Mouse (Mus musculus) heart, embryonic 13.5 days (tissue): ENCODE measurements around the gene Mylk3. TPM values are rescaled to one million over a fixed set of nuclear protein-coding genes. Genes with fewer than 3 reads are reported as not detected.
A peak's percentile ranks its signal among the peaks of the same experiment; 100 is the strongest.

Source experiments
- ATAC-seq: fragments of 200-750 bp; cut with Nextera tagmentation; 2 replicates; pipeline ENCODE4 v1.8.0; 2017; ENCODE audit warnings: moderate TSS enrichment; ENCODE audit not compliant: insufficient number of reproducible peaks, low FRiP score, low TSS enrichment; ENCODE audit errors: extremely low read depth
- H3K27ac ChIP-seq: fragments of 300-500 bp; sonication (generic); replicated peaks from 2 replicates; pipeline ENCODE4 v1.5.1; 2015; ENCODE audit warnings: moderate library complexity, mild to moderate bottlenecking, inconsistent platforms
- H3K27me3 ChIP-seq: fragments of 300-500 bp; sonication (generic); replicated peaks from 2 replicates; pipeline ENCODE4 v1.6.1; 2015; ENCODE audit warnings: mild to moderate bottlenecking, inconsistent platforms
- H3K36me3 ChIP-seq: fragments of 300-500 bp; sonication (generic); 2 replicates; pipeline ENCODE4 v1.6.1; 2015; ENCODE audit warnings: mild to moderate bottlenecking, inconsistent platforms
- H3K4me1 ChIP-seq: fragments of 300-500 bp; sonication (generic); 2 replicates; pipeline ENCODE4 v1.6.1; 2015; ENCODE audit warnings: inconsistent platforms
- H3K4me2 ChIP-seq: fragments of 300-500 bp; sonication (generic); 2 replicates; pipeline ENCODE4 v1.6.1; 2015; ENCODE audit warnings: inconsistent platforms, mild to moderate bottlenecking, moderate library complexity
- H3K4me3 ChIP-seq: fragments of 300-500 bp; sonication (generic); 2 replicates; pipeline ENCODE4 v1.5.1; 2015; ENCODE audit warnings: moderate library complexity, mild to moderate bottlenecking, inconsistent platforms
- H3K9ac ChIP-seq: fragments of 300-500 bp; sonication (generic); 2 replicates; pipeline ENCODE4 v1.6.1; 2015; ENCODE audit warnings: inconsistent platforms, mild to moderate bottlenecking, moderate library complexity
- H3K9me3 ChIP-seq: fragments of 300-500 bp; sonication (generic); 2 replicates; pipeline ENCODE4 v1.6.1; 2016; ENCODE audit warnings: inconsistent platforms
- WGBS: fragments of 180-500 bp; shearing (Covaris S2); methylation state at CpG from one replicate; pipeline ENCODE4 v1.1.7; 2015; ENCODE audit warnings: mixed read lengths; 5-methylcytosine and 5-hydroxymethylcytosine counted together
- polyA plus RNA-seq: library from polyadenylated mRNA; unstranded; fragments of >200 nt; fragmentation: Nextera tagmentation; extraction: Ambion mirVana; gene quantifications from 2 replicates; pipeline ENCODE4 v1.2.1, GENCODE M21; 2015

Mylk3 gene
- polyA plus RNA-seq, 1 experiment from 2014 or later: 197 TPM

DNA sequence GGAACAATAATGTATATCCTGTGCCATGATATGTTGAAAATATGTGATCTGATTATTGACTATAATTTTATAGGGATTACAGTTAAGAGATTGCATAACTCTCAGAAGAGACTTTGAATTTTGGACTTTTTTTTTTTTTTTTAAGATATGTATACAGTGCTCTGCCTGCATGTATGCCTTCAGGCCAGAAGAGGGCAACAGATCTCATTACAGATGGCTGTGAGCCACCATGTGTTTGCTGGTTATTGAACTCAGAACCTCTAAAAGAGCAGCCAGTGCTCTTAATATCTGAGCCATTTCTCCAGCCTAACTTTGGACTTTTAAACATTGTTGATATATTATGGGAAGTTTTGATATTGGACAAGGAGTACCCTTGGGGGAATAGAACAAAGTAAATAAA, 74.4 kb downstream of the Mylk3 start:
- Histone ChIP-seq H3K27me3 (no peaks in the 10 kb centered on the region), H3K9ac (no peak overlapping the region), H3K36me3 (peaks cover 25% of the 10 kb centered on the region), H3K4me2 (no peak overlapping the region), H3K4me1 (no peaks in the 10 kb centered on the region), H3K27ac (no peak overlapping the region), H3K9me3 (no peaks in the 10 kb centered on the region), H3K4me3 (no peak overlapping the region)
- ATAC-seq: no peak

DNA sequence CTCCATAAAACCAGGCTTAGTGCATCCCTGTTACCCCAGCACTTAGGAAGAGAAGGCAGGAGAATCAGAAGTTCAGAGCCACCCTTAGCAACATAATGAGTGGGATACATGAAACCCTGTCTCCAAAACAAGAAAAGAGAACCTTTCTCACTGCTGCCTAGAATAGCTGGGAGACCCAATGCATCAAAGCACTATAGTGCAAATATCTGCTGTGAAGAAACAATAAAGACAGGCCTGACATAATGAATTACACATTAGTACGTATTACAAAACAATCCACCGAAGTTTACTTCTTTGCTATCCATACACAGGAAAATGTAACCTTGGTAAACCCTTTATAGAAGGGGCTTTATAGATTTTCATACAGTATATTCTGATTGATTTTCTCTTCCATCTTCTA, 77.6 kb downstream of the Mylk3 start:
- H3K4me1 ChIP-seq: no peaks in the 10 kb centered on the region
- H3K9ac ChIP-seq: no peak overlapping the region
- H3K27me3 ChIP-seq: no peaks in the 10 kb centered on the region
- H3K9me3 ChIP-seq: no peaks in the 10 kb centered on the region
- ATAC-seq: no peak
- H3K36me3 ChIP-seq: peaks cover 55% of the 10 kb centered on the region
- no peak overlapping the region for H3K27ac ChIP-seq
- H3K4me2 ChIP-seq: no peak overlapping the region
- H3K4me3 ChIP-seq: no peak overlapping the region
- WGBS: 86% methylated on average over 2 of the region's 2 CpGs

DNA sequence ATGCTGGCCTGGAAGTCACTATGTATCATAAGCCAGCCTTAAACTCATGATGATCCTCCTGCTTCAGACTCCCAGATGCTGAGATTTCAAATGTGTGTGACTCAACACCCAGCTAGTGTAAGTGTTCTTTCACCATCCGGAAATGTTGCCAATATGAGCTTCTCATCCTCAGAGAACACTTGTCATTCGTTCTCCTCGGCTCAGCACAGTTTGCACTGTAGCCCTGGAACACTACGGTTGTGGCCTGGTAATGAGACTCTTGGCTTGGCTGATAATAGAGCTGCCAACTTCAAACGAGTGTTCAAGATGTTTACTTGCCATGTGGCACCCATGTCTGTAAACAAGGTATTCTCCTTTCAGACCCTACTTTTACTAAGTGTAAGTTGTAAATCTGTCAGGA, 82.6 kb downstream of the Mylk3 start:
- no peak overlapping the region for H3K27ac ChIP-seq
- 80% methylated on average over 5 of the region's 5 CpGs for WGBS
- H3K9ac ChIP-seq: no peak overlapping the region
- H3K4me3 ChIP-seq: no peak overlapping the region
- ATAC-seq: no peak
- H3K36me3 ChIP-seq: peaks cover 70% of the 10 kb centered on the region
- H3K4me2 ChIP-seq: no peak overlapping the region
- H3K9me3 ChIP-seq: no peaks in the 10 kb centered on the region
- H3K27me3 ChIP-seq: no peaks in the 10 kb centered on the region
- peaks cover 24% of the 10 kb centered on the region for H3K4me1 ChIP-seq

DNA sequence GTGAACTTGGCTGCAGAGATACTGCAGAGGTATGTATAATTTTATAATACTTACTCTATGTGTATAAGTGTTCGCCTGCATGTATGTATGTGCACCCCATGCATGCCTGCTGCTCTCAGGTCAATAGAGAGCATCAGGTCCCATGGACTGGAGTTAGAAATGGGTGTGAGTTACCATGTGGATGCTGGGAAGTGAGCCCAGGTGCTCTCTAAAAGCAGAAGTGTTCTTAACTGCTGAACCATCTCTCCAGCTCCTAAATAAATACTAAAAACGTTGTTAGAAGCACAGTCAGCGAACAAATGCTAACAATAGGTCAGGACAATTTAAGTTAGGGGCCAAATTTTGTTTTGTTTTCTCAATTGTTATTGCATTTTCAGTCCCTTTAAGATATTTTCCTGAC, 83.2 kb downstream of the Mylk3 start:
- Histone ChIP-seq H3K4me2 (no peak overlapping the region), H3K4me3 (no peak overlapping the region), H3K27me3 (no peaks in the 10 kb centered on the region), H3K4me1 (peaks cover 28% of the 10 kb centered on the region), H3K27ac (no peak overlapping the region), H3K9me3 (no peaks in the 10 kb centered on the region), H3K9ac (0 out of 2 replicates have a peak overlapping the region, but pooled peaks have one; percentile 28), H3K36me3 (peaks cover 64% of the 10 kb centered on the region)
- ATAC-seq: no peak
- WGBS: 78% methylated on average over 3 of the region's 3 CpGs

DNA sequence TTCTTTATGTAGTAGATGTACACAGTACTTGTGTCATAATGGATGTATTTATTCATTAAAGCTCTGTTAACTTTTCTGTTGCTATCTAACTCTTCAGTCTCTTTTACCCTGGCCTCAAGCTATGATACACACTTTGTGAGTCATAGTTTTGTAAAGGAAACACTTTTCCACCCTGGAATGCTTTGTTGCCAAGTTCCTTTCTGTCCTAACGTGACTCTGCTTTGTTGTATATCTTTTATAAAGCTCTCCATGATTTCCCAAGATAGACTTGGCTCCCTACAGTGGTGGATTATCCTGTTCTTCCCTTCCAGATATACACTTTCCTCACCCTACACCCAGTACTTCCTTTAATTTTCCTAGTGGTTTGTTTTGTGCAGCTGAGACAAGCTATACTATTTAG, 84.2 kb downstream of the Mylk3 start:
- Histone ChIP-seq H3K9me3 (no peaks in the 10 kb centered on the region), H3K9ac (peak overlapping the region; percentile 55), H3K27me3 (no peaks in the 10 kb centered on the region), H3K4me2 (no peak overlapping the region; the same call in 1 of the 2 replicates), H3K4me1 (peaks cover 38% of the 10 kb centered on the region), H3K27ac (no peak overlapping the region), H3K4me3 (peak overlapping the region; percentile 9; the same call in 1 of the 2 replicates), H3K36me3 (peaks cover 54% of the 10 kb centered on the region)
- ATAC-seq: no peak
- 36% methylated on average over 1 of the region's 1 CpGs for WGBS

DNA sequence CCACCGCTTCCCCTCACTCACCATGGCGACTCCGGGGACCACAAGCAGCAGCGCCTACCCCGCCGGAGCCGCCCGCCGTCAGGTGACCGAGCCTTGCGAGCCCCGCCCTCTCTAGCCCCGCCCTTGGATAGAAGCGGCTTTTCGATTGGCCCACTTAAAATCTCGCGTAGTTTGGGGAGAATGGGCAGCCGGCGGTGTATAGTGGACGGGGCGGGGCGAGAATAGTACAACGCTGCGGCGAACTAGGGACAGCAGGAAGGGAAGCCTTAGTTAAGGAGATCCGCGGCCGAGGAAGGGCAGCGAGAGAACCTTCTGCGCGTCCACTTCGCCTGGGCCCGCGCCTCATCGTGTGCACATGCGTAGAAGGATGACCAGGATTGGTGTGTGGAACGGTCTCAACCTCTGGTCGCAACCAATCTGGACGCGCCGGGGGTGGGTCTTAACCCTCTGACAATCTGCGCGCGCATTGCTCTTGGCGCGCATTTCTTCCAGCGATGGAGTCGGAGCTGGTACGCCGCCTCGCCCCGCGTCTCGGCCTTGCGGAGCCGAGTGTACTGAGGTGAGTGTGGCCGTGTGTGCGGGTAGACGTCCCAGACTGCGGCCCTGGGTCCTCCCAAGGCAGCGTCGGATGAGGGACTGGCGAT, 86.6 kb downstream of the Mylk3 start, which contains the start of the genes Orc6 and Vps35:
Gene Orc6 (plus strand): TSS at position 199 of the 644 bp plus-strand sequence.
Gene Vps35 (minus strand): TSS at position 369 of the 644 bp plus-strand sequence.
- WGBS: under 1% methylated on average over 63 of the region's 63 CpGs
- H3K9ac ChIP-seq: peak within 1 kb of the TSS; percentile 94
- peak within 1 kb of the TSS; percentile 98 for H3K27ac ChIP-seq
- H3K36me3 ChIP-seq: peaks cover 35% of the 10 kb centered on the region
- no peaks in the 10 kb centered on the region for H3K9me3 ChIP-seq
- H3K4me1 ChIP-seq: peaks cover 38% of the 10 kb centered on the region
- ATAC-seq: peak; percentile 95
- H3K4me3 ChIP-seq: peak within 1 kb of the TSS; percentile 97
- H3K4me2 ChIP-seq: peak within 1 kb of the TSS; percentile 86
- no peaks in the 10 kb centered on the region for H3K27me3 ChIP-seq

DNA sequence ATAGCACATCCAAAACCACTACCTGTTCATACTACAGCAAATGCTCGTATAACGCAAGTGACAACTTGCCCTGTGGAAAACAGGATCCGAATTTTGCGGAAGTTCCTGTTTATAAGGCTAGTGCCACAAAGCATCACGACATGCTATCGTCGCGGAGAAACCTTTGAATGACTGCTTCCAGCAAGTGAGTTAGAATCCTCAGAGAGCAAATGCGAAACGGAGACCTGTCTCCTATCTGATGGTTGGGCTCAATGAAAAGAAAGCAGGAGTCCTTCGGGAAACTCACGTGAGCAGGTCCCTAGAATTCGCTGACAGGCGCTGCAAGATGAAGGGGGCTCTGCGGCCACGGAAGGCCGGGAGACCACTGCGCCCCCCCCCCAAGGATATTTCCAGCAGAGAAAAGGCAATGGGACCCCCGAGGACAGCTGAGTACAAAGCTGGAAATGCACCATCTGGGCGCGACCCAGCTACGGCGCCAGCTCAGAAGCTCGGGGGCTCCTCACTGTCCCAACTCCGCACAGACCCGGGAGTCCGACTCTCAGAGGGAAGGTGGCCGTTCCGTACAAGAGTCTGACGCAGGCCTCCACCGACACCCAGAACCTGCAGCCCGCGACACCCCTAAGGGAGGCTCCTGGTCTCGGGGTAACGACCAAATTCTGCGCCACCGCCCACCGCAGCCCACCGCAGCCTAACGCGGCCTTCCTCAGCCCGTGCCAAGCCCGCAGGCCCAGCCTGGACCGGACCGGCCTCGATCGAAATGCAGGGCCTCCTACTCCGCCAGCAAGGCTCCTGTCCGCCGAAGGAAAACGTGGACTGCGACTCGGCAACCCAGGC, 87.3 kb downstream of the Mylk3 start:
- Histone ChIP-seq H3K4me3 (peak overlapping the region; percentile 97), H3K4me2 (peak overlapping the region; percentile 86), H3K27me3 (no peaks in the 10 kb centered on the region), H3K27ac (peak overlapping the region; percentile 98), H3K9ac (peak overlapping the region; percentile 94), H3K4me1 (peaks cover 38% of the 10 kb centered on the region), H3K9me3 (no peaks in the 10 kb centered on the region), H3K36me3 (peaks cover 33% of the 10 kb centered on the region)
- under 1% methylated on average over 53 of the region's 53 CpGs for WGBS
- peak; percentile 42 for ATAC-seq

DNA sequence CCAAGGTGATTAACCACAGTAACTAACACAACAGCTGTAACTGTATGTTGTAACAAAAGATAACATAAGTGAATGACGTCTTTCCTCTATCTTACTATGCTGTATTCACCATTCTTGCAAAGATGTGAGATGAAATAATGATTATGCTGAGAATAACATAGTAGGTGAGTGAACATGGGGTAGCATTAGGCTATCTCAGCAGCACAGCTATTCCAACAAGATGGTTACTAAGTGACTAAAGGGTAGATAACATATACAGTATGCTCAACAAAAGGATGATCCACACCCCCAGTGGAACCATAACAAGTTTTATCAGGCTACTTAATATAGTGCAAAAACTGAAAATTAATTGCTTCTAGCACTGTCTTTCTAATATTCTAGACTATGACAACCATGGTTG, 99.3 kb downstream of the Mylk3 start:
- Histone ChIP-seq H3K4me2 (no peak overlapping the region), H3K9ac (no peak overlapping the region), H3K27ac (no peak overlapping the region), H3K4me3 (no peak overlapping the region), H3K4me1 (no peaks in the 10 kb centered on the region), H3K9me3 (no peaks in the 10 kb centered on the region), H3K27me3 (no peaks in the 10 kb centered on the region), H3K36me3 (peaks cover 82% of the 10 kb centered on the region)
- no peak for ATAC-seq
- WGBS: 87% methylated on average over 1 of the region's 1 CpGs

Other genes with a start within 250 kb of the Mylk3 start
- not detected in 2 replicates for gene Cks1brt, start 234.4 kb downstream of the Mylk3 start, polyA plus RNA-seq
- gene Olfr371, start 160.4 kb downstream of the Mylk3 start, polyA plus RNA-seq: not detected in 2 replicates
- 66.2 and 69.6 TPM in 2 replicates for gene Orc6, start 86.7 kb downstream of the Mylk3 start, polyA plus RNA-seq
- gene Vps35, start 86.5 kb downstream of the Mylk3 start, polyA plus RNA-seq: 103 and 107 TPM in 2 replicates
- gene 4921524J17Rik, start 46.5 kb upstream of the Mylk3 start, polyA plus RNA-seq: 52.9 and 62.3 TPM in 2 replicates
- 7.0 and 7.4 TPM in 2 replicates for gene Gpt2, start 106.2 kb upstream of the Mylk3 start, polyA plus RNA-seq
- 126 and 137 TPM in 2 replicates for gene Dnaja2, start 169.0 kb upstream of the Mylk3 start, polyA plus RNA-seq